Mouse (Mus musculus): Measurements from ENCODE around the gene Ttc30a2.
"Not testable (repeated sequence)": the region's sequence is repeated elsewhere in the genome, so short reads cannot be mapped to it uniquely, and the experiment has no call there.

Gene Ttc30a2

GRCm38 (mm10) chr2:75977752-75978368 lies at the start of gene Ttc30a2:
Ttc30a2 (minus strand) TSS chr2:75978170.
- H3K4me1 ChIP-seq (replicated peaks; ENCODE audit: low read depth, low read length); H3K36me3 ChIP-seq (ENCODE audit: insufficient read depth, low read length); H3K9me3 ChIP-seq (ENCODE audit: low read length); H3K27me3 ChIP-seq (ENCODE audit: insufficient read depth, low read length): not testable (repeated sequence)
- peak within 1 kb of the TSS; percentile 58 for H3K4me3 ChIP-seq (replicated peaks; ENCODE audit: low read length)

GRCm38 (mm10) chr2:76016890-76017289 lies 38.9 kb upstream of the Ttc30a2 start:
- no peak for TF ChIP-seq CTCF (conservative IDR thresholded peaks at IDR 0.05; ENCODE audit: low read length)
- no peak for TF ChIP-seq NANOG (IDR thresholded peaks at IDR 0.05; ENCODE audit: borderline replicate concordance, low read length)
- TF ChIP-seq POU5F1 (IDR thresholded peaks at IDR 0.05; ENCODE audit: borderline replicate concordance, low read length) = no peak
- Histone ChIP-seq H3K27me3 (ENCODE audit: insufficient read depth, low read length) (no peaks in the 10 kb centered on the region), H3K36me3 (ENCODE audit: insufficient read depth, low read length) (no peaks in the 10 kb centered on the region), H3K4me1 (replicated peaks; ENCODE audit: low read depth, low read length) (peaks cover 24% of the 10 kb centered on the region), H3K4me3 (replicated peaks; ENCODE audit: low read length) (no peak overlapping the region), H3K9me3 (ENCODE audit: low read length) (no peaks in the 10 kb centered on the region)

DNA sequence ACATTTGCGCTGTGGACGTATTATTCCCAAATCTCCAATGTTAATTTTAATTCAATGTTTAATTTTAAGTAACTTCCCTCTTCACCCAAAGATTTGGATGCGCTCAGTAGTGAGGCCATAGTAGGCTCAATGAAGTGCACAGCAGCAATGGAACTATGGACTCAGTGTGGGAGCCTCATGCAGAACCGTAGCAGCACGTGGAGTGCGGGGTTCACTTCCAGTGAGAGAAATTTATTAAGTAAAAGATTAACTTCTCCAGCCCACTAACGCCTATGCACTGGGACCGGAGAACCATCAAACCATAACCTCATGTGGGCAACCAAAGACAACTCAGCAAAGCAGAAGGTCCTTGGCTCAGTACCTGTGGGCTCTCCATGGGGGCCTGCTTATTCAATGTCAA lies 38.2 kb upstream of the Ttc30a2 start:
- no peak for TF ChIP-seq NANOG (IDR thresholded peaks at IDR 0.05; ENCODE audit: borderline replicate concordance, low read length)
- TF ChIP-seq POU5F1 (IDR thresholded peaks at IDR 0.05; ENCODE audit: borderline replicate concordance, low read length) = no peak
- TF ChIP-seq CTCF (conservative IDR thresholded peaks at IDR 0.05; ENCODE audit: low read length) = no peak
- H3K36me3 ChIP-seq (ENCODE audit: insufficient read depth, low read length) = no peaks in the 10 kb centered on the region
- H3K27me3 ChIP-seq (ENCODE audit: insufficient read depth, low read length) = 0 out of 2 replicates have a peak, but pooled peaks cover 3% of the 10 kb centered on the region

GRCm38 (mm10) chr2:76015460-76015859 lies 37.5 kb upstream of the Ttc30a2 start:
- no peaks in the 10 kb centered on the region for H3K9me3 ChIP-seq (ENCODE audit: low read length)

More for the DNA sequence above, 38.2 kb upstream of the Ttc30a2 start:
- H3K4me3 ChIP-seq (replicated peaks; ENCODE audit: low read length) = no peak overlapping the region
- no peaks in the 10 kb centered on the region for H3K9me3 ChIP-seq (ENCODE audit: low read length)
- peaks cover 23% of the 10 kb centered on the region for H3K4me1 ChIP-seq (replicated peaks; ENCODE audit: low read depth, low read length)

DNA sequence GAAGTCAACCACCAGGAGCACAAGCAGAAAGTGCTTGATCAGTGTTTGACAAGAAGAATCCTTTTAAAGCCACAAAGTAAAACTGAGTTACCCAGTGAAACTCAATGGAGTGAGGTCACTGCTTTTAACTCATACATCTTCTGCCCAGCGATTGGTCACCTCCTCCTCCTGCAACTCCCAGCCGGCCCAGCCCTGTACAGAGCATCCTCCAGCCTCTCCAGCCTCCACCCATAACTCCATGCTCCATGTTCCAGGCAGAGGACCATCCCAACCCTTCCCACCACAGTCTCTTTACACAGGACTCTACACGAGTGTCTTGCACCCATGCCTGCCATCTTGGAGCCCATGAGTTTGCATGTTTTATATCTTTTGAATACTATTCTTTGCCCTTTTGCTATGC lies 36.7 kb upstream of the Ttc30a2 start:
- peaks cover 18% of the 10 kb centered on the region for H3K4me1 ChIP-seq (replicated peaks; ENCODE audit: low read depth, low read length)
- H3K36me3 ChIP-seq (ENCODE audit: insufficient read depth, low read length) = no peaks in the 10 kb centered on the region
- H3K4me3 ChIP-seq (replicated peaks; ENCODE audit: low read length) = no peak overlapping the region
- no peak for TF ChIP-seq POU5F1 (IDR thresholded peaks at IDR 0.05; ENCODE audit: borderline replicate concordance, low read length)
- no peak for TF ChIP-seq CTCF (conservative IDR thresholded peaks at IDR 0.05; ENCODE audit: low read length)
- 0 out of 2 replicates have a peak, but pooled peaks cover 3% of the 10 kb centered on the region for H3K27me3 ChIP-seq (ENCODE audit: insufficient read depth, low read length)
- H3K9me3 ChIP-seq (ENCODE audit: low read length) = no peaks in the 10 kb centered on the region

More at GRCm38 (mm10) chr2:76015460-76015859, 37.5 kb upstream of the Ttc30a2 start:
- H3K36me3 ChIP-seq (ENCODE audit: insufficient read depth, low read length) = no peaks in the 10 kb centered on the region
- peaks cover 18% of the 10 kb centered on the region for H3K4me1 ChIP-seq (replicated peaks; ENCODE audit: low read depth, low read length)
- H3K4me3 ChIP-seq (replicated peaks; ENCODE audit: low read length) = no peak overlapping the region
- TF ChIP-seq CTCF (conservative IDR thresholded peaks at IDR 0.05; ENCODE audit: low read length) (no peak), POU5F1 (IDR thresholded peaks at IDR 0.05; ENCODE audit: borderline replicate concordance, low read length) (no peak), NANOG (IDR thresholded peaks at IDR 0.05; ENCODE audit: borderline replicate concordance, low read length) (no peak)
- H3K27me3 ChIP-seq (ENCODE audit: insufficient read depth, low read length) = 0 out of 2 replicates have a peak, but pooled peaks cover 3% of the 10 kb centered on the region

- H3K36me3 ChIP-seq (ENCODE audit: insufficient read depth, low read length) = no peaks in the 10 kb centered on the region
- H3K4me3 ChIP-seq (replicated peaks; ENCODE audit: low read length) = no peak overlapping the region
- no peaks in the 10 kb centered on the region for H3K27me3 ChIP-seq (ENCODE audit: insufficient read depth, low read length)
- TF ChIP-seq NANOG (IDR thresholded peaks at IDR 0.05; ENCODE audit: borderline replicate concordance, low read length) (no peak), POU5F1 (IDR thresholded peaks at IDR 0.05; ENCODE audit: borderline replicate concordance, low read length) (no peak), CTCF (conservative IDR thresholded peaks at IDR 0.05; ENCODE audit: low read length) (no peak)
- no peaks in the 10 kb centered on the region for H3K9me3 ChIP-seq (ENCODE audit: low read length)
- peaks cover 19% of the 10 kb centered on the region for H3K4me1 ChIP-seq (replicated peaks; ENCODE audit: low read depth, low read length)
These were observed 28.2 kb upstream of the Ttc30a2 start for GRCm38 (mm10) chr2:76006194-76006593.

- Histone ChIP-seq H3K27me3 (ENCODE audit: insufficient read depth, low read length) (no peaks in the 10 kb centered on the region; the same call in 1 of the 2 replicates), H3K36me3 (ENCODE audit: insufficient read depth, low read length) (no peaks in the 10 kb centered on the region), H3K9me3 (ENCODE audit: low read length) (no peaks in the 10 kb centered on the region), H3K4me3 (replicated peaks; ENCODE audit: low read length) (no peak overlapping the region), H3K4me1 (replicated peaks; ENCODE audit: low read depth, low read length) (peaks cover 29% of the 10 kb centered on the region)
- no peak for TF ChIP-seq CTCF (conservative IDR thresholded peaks at IDR 0.05; ENCODE audit: low read length)
- no peak for TF ChIP-seq NANOG (IDR thresholded peaks at IDR 0.05; ENCODE audit: borderline replicate concordance, low read length)
- TF ChIP-seq POU5F1 (IDR thresholded peaks at IDR 0.05; ENCODE audit: borderline replicate concordance, low read length) = no peak
These were observed 24.9 kb upstream of the Ttc30a2 start for GRCm38 (mm10) chr2:76002899-76003298.

DNA sequence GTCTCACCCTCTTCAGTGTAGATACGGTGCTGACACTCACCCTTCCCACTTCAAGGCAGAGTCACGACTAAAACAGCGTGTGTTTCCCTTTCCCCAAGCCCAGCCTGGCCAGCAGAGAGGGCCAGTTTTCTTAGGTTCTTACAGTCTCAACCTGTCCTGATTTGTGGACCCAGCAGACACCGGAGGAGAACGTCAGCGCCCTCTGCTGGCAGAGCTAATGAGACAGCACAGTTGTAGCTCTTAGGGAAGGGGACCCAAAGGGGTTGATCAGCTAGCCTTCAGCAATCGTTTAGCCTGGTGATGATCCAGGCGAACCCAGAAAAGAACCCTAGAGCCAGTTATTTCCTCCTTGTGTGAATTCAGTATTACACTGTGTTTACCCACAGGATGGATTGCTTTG lies 23.4 kb upstream of the Ttc30a2 start:
- Histone ChIP-seq H3K9me3 (ENCODE audit: low read length) (no peaks in the 10 kb centered on the region), H3K27me3 (ENCODE audit: insufficient read depth, low read length) (no peaks in the 10 kb centered on the region; the same call in 1 of the 2 replicates), H3K36me3 (ENCODE audit: insufficient read depth, low read length) (no peaks in the 10 kb centered on the region), H3K4me1 (replicated peaks; ENCODE audit: low read depth, low read length) (peaks cover 25% of the 10 kb centered on the region), H3K4me3 (replicated peaks; ENCODE audit: low read length) (no peak overlapping the region)
- TF ChIP-seq POU5F1 (IDR thresholded peaks at IDR 0.05; ENCODE audit: borderline replicate concordance, low read length) (no peak), CTCF (conservative IDR thresholded peaks at IDR 0.05; ENCODE audit: low read length) (peak; percentile 56)

DNA sequence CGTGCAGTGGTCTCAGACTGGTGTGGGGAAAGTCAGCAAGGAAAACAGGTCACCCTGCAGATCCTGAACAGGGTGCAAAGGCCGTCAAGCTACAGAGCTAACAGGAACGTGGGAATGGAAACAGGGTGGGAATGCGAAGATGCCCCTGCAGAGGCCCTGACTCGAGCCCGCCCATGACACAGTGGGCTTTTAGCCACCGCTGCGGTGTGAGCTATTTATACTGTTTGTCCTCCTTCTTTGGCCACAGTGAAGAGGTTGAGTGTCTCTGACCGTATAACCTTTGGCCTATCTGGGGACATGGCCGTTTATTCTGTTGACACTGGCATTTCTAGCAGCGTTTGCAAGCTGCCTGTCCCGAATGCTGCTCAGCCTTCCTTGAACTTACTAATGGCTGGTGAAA lies 21.7 kb upstream of the Ttc30a2 start:
- peaks cover 17% of the 10 kb centered on the region; the same call in 1 of the 2 replicates for H3K4me1 ChIP-seq (replicated peaks; ENCODE audit: low read depth, low read length)
- no peaks in the 10 kb centered on the region; the same call in 1 of the 2 replicates for H3K27me3 ChIP-seq (ENCODE audit: insufficient read depth, low read length)
- H3K4me3 ChIP-seq (replicated peaks; ENCODE audit: low read length) = no peak overlapping the region
- H3K36me3 ChIP-seq (ENCODE audit: insufficient read depth, low read length) = no peaks in the 10 kb centered on the region
- H3K9me3 ChIP-seq (ENCODE audit: low read length) = no peaks in the 10 kb centered on the region
- TF ChIP-seq POU5F1 (IDR thresholded peaks at IDR 0.05; ENCODE audit: borderline replicate concordance, low read length) (no peak), CTCF (conservative IDR thresholded peaks at IDR 0.05; ENCODE audit: low read length) (no peak), NANOG (IDR thresholded peaks at IDR 0.05; ENCODE audit: borderline replicate concordance, low read length) (no peak)
